21 mouse cellular contexts compared by ENCODE assay signal in genomic region chr9:79925950-79926349, GRCm38 (mm10).
DNase-seq lines count a peak whose midpoint lies in the region; ATAC-seq and TF ChIP-seq lines count a peak whose summit lies in the region.
"Had no signal": no experiment of that assay in that cellular context is flagged by ENCODE, and none has a peak within 500 bp of the region (broad histone marks: within the 10 kb centered on the region; RNA-seq: fewer than 3 reads in every experiment).

No protein-coding gene starts in this region.

- no peak for ATAC-seq in heart, embryonic 14.5 days (ENCODE audit: insufficient number of reproducible peaks, insufficient read depth, low FRiP score, low read depth)
- ATAC-seq in lung, embryonic 15.5 days (ENCODE audit: borderline replicate concordance, extremely low read depth, low FRiP score, low TSS enrichment): no peak
- ATAC-seq in lung, postnatal 0 days: no peak
- ATAC-seq in heart, postnatal 0 days (ENCODE audit: insufficient read depth, low read depth): no peak
- ATAC-seq: forebrain, postnatal 0 days; intestine, embryonic 15.5 days; midbrain, embryonic 16.5 days had no signal

- H3K36me3 ChIP-seq in heart, embryonic 14.5 days (ENCODE audit: control insufficient read depth, insufficient read depth, low read length): no peaks in the 10 kb centered on the region
- H3K36me3 ChIP-seq in lung, embryonic 15.5 days: no peaks in the 10 kb centered on the region
- H3K36me3 ChIP-seq in lung, postnatal 0 days (ENCODE audit: insufficient read depth, low read length): no peaks in the 10 kb centered on the region
- H3K36me3 ChIP-seq in heart, postnatal 0 days (replicated peaks; ENCODE audit: control insufficient read depth, insufficient read depth, low read length): no peaks in the 10 kb centered on the region
- H3K36me3 ChIP-seq: embryonic facial prominence, embryonic 13.5 days; hindbrain, embryonic 15.5 days; intestine, embryonic 15.5 days; limb, embryonic 13.5 days; liver, embryonic 13.5 days; neural tube, embryonic 15.5 days had no signal

- no peak overlapping the region for H3K4me2 ChIP-seq in heart, embryonic 14.5 days (ENCODE audit: low read length)
- H3K4me2 ChIP-seq in lung, embryonic 15.5 days: no peak overlapping the region
- H3K4me2 ChIP-seq in lung, postnatal 0 days (replicated peaks; ENCODE audit: low read depth, low read length): no peak overlapping the region
- no peak overlapping the region for H3K4me2 ChIP-seq in heart, postnatal 0 days (ENCODE audit: low read depth, low read length)
- H3K4me2 ChIP-seq: embryonic facial prominence, embryonic 13.5 days; hindbrain, embryonic 15.5 days; intestine, embryonic 15.5 days; limb, embryonic 13.5 days; liver, embryonic 13.5 days; neural tube, embryonic 15.5 days had no signal

- TF ChIP-seq CTCF in lung, postnatal 0 days (IDR thresholded peaks at IDR 0.05): no peak
- TF ChIP-seq CTCF in heart, postnatal 0 days (IDR thresholded peaks at IDR 0.05; ENCODE audit: low read depth): no peak

- no peak overlapping the region for H3K9ac ChIP-seq in heart, embryonic 14.5 days (ENCODE audit: low read length)
- H3K9ac ChIP-seq in lung, embryonic 15.5 days: no peak overlapping the region
- H3K9ac ChIP-seq in lung, postnatal 0 days (replicated peaks; ENCODE audit: low read depth): no peak overlapping the region
- no peak overlapping the region for H3K9ac ChIP-seq in heart, postnatal 0 days (replicated peaks; ENCODE audit: low read depth, low read length)
- H3K9ac ChIP-seq: embryonic facial prominence, embryonic 13.5 days; forebrain, postnatal 0 days; hindbrain, embryonic 15.5 days; intestine, embryonic 15.5 days; limb, embryonic 13.5 days; liver, embryonic 13.5 days; neural tube, embryonic 15.5 days had no signal

- H3K4me3 ChIP-seq in heart, embryonic 14.5 days (ENCODE audit: control insufficient read depth in 1 of 2, insufficient read depth in 1 of 2, low read depth in 1 of 2, low read length in 2 of 2): no peak overlapping the region
- H3K4me3 ChIP-seq in lung, embryonic 15.5 days: no peak overlapping the region
- H3K4me3 ChIP-seq in lung, postnatal 0 days (ENCODE audit: low read depth, low read length): no peak overlapping the region
- H3K4me3 ChIP-seq in heart, postnatal 0 days (ENCODE audit: low read depth, low read length): no peak overlapping the region
- H3K4me3 ChIP-seq: embryonic facial prominence, embryonic 13.5 days; hindbrain, embryonic 15.5 days; intestine, embryonic 15.5 days; limb, embryonic 13.5 days; liver, embryonic 13.5 days; megakaryocyte, embryonic 14.5 days; neural tube, embryonic 15.5 days had no signal

- peak overlapping the region; percentile 72 to 76 for H3K27ac ChIP-seq in heart, embryonic 14.5 days (replicated peaks in 1 of 2; ENCODE audit: control insufficient read depth in 1 of 2, insufficient read depth in 1 of 2, low read depth in 2 of 2, low read length in 2 of 2)
- H3K27ac ChIP-seq in lung, embryonic 15.5 days: peak overlapping the region; percentile 82
- H3K27ac ChIP-seq in lung, postnatal 0 days (ENCODE audit: low read length): no peak overlapping the region
- H3K27ac ChIP-seq in heart, postnatal 0 days (ENCODE audit: low read depth): peak overlapping the region; percentile 84
- H3K27ac ChIP-seq: embryonic facial prominence, embryonic 13.5 days; hindbrain, embryonic 15.5 days; intestine, embryonic 15.5 days; limb, embryonic 13.5 days; liver, embryonic 13.5 days; neural tube, embryonic 15.5 days had no signal

- peaks cover 17 to 42% of the 10 kb centered on the region in 2 experiments for H3K4me1 ChIP-seq in heart, embryonic 14.5 days (ENCODE audit: control insufficient read depth in 2 of 2, insufficient read depth in 2 of 2, low read length in 2 of 2)
- H3K4me1 ChIP-seq in lung, embryonic 15.5 days: peaks cover 29% of the 10 kb centered on the region
- no peaks in the 10 kb centered on the region for H3K4me1 ChIP-seq in lung, postnatal 0 days (ENCODE audit: insufficient read depth, low read depth, low read length)
- peaks cover 36% of the 10 kb centered on the region for H3K4me1 ChIP-seq in heart, postnatal 0 days (ENCODE audit: control insufficient read depth, insufficient read depth)
- H3K4me1 ChIP-seq: hindbrain, embryonic 15.5 days; liver, embryonic 13.5 days; neural tube, embryonic 15.5 days had no signal

- peak; percentile 7 to 9 for DNase-seq in cerebellum, postnatal 10 days
- DNase-seq in cerebellum, adult 11 months: no peak
- DNase-seq in heart, adult 9 months (ENCODE audit: low spot score in 2 of 2): no peak
- DNase-seq in lung, postnatal 0 days (ENCODE audit: low spot score): no peak
- no peak for DNase-seq in heart, postnatal 0 days (ENCODE audit: low spot score)
- DNase-seq in urinary bladder, postnatal 10 days (ENCODE audit: low spot score): no peak
- DNase-seq: adrenal gland, adult 8-10 months; forebrain, postnatal 0 days; kidney, adult 9 months; liver, embryonic 13.5 days; lung, postnatal 14 days; thymus, postnatal 4 days had no signal

- no peak for TF ChIP-seq EP300 in lung, postnatal 0 days (IDR thresholded peaks at IDR 0.05)
- TF ChIP-seq EP300 in heart, postnatal 0 days (IDR thresholded peaks at IDR 0.05; ENCODE audit: low read depth): no peak

- H3K9me3 ChIP-seq in heart, embryonic 14.5 days (ENCODE audit: control insufficient read depth, low read length): no peaks in the 10 kb centered on the region
- H3K9me3 ChIP-seq in lung, embryonic 15.5 days: no peaks in the 10 kb centered on the region
- no peaks in the 10 kb centered on the region for H3K9me3 ChIP-seq in lung, postnatal 0 days (ENCODE audit: low read length)
- no peaks in the 10 kb centered on the region for H3K9me3 ChIP-seq in heart, postnatal 0 days (replicated peaks; ENCODE audit: control insufficient read depth, low read length)
- H3K9me3 ChIP-seq: embryonic facial prominence, embryonic 13.5 days; hindbrain, embryonic 15.5 days; intestine, embryonic 15.5 days; limb, embryonic 13.5 days; liver, embryonic 13.5 days; megakaryocyte, embryonic 14.5 days; neural tube, embryonic 15.5 days had no signal

- no peaks in the 10 kb centered on the region for H3K27me3 ChIP-seq in heart, embryonic 14.5 days (ENCODE audit: control insufficient read depth, insufficient read depth, low read length)
- no peaks in the 10 kb centered on the region for H3K27me3 ChIP-seq in lung, embryonic 15.5 days
- H3K27me3 ChIP-seq in lung, postnatal 0 days (replicated peaks; ENCODE audit: insufficient read depth, low read length): no peaks in the 10 kb centered on the region
- no peaks in the 10 kb centered on the region for H3K27me3 ChIP-seq in heart, postnatal 0 days (ENCODE audit: control insufficient read depth, insufficient read depth, low read length)
- H3K27me3 ChIP-seq: embryonic facial prominence, embryonic 13.5 days; hindbrain, embryonic 15.5 days; intestine, embryonic 15.5 days; limb, embryonic 13.5 days; liver, embryonic 13.5 days; neural tube, embryonic 15.5 days had no signal

- WGBS in heart, embryonic 14.5 days: 77% methylated on average over 4 of the region's 4 CpGs
- 75% methylated on average over 4 of the region's 4 CpGs for WGBS in lung, embryonic 15.5 days
- WGBS in lung, postnatal 0 days: 68% methylated on average over 4 of the region's 4 CpGs
- 78% methylated on average over 4 of the region's 4 CpGs for WGBS in heart, postnatal 0 days

Comparison
In these comparisons a context has a peak if more than half of its experiments do, and no peak if none do; other contexts are left out.
1. DNase-seq: peak in cerebellum, postnatal 10 days (2 of 2); none in cerebellum, adult 11 months (single experiment), heart, adult 9 months (0 of 2), lung, postnatal 0 days (single experiment), heart, postnatal 0 days (single experiment) and urinary bladder, postnatal 10 days (single experiment).